Mouse (Mus musculus) forebrain, embryonic 16.5 days (tissue): ENCODE measurements at regions not wholly inside any gene's neighbourhood (a gene's known extent, or its start where the extent isn't known, plus 50 kb on each side); places are given as distances from the start of the nearest gene placed in this dataset.

ENCODE experiments used
- ATAC-seq: fragments of 200-750 bp; cut with Nextera tagmentation; 2 replicates; pipeline ENCODE4 v1.8.0; 2017; ENCODE audit warnings: mild to moderate bottlenecking, moderate library complexity
- H3K27ac ChIP-seq: fragments of 300-500 bp; sonication (generic); 2 replicates; pipeline ENCODE4 v1.5.1; 2014; ENCODE audit warnings: low read length, control low read depth
- H3K27me3 ChIP-seq: fragments of 300-500 bp; sonication (generic); replicated peaks from 2 replicates; pipeline ENCODE4 v1.6.1; 2014; ENCODE audit warnings: low read length; ENCODE audit not compliant: control insufficient read depth, insufficient read depth
- H3K36me3 ChIP-seq: fragments of 300-500 bp; sonication (generic); 2 replicates; pipeline ENCODE4 v1.6.1; 2014; ENCODE audit not compliant: control insufficient read depth, insufficient read depth
- H3K4me1 ChIP-seq: fragments of 300-500 bp; sonication (generic); replicated peaks from 2 replicates; pipeline ENCODE4 v1.6.1; 2014; ENCODE audit warnings: low read length; ENCODE audit not compliant: control insufficient read depth, insufficient read depth
- H3K4me2 ChIP-seq: fragments of 300-500 bp; sonication (generic); 2 replicates; pipeline ENCODE4 v1.6.1; 2014; ENCODE audit warnings: mild to moderate bottlenecking, low read length, control low read depth
- H3K4me3 ChIP-seq: fragments of 300-500 bp; sonication (generic); replicated peaks from 2 replicates; pipeline ENCODE4 v1.5.1; 2014; ENCODE audit warnings: mild to moderate bottlenecking, low read length, control low read depth
- H3K9ac ChIP-seq: fragments of 300-500 bp; sonication (generic); replicated peaks from 2 replicates; pipeline ENCODE4 v1.6.1; 2014; ENCODE audit warnings: low read depth, low read length, control low read depth
- H3K9me3 ChIP-seq: fragments of 300-500 bp; sonication (generic); 2 replicates; pipeline ENCODE4 v1.6.1; 2016; ENCODE audit warnings: low read length; ENCODE audit not compliant: control insufficient read depth
- WGBS: fragments of 180-500 bp; shearing (Covaris S2); extraction: QIAGEN DNeasy Blood & Tissue Kit; methylation state at CpG from one replicate; pipeline ENCODE4 v1.1.7; 2014; 5-methylcytosine and 5-hydroxymethylcytosine counted together

GRCm38 (mm10) chr13:84055576-84055975 lies 166.5 kb upstream of the Tmem161b start:
- Histone ChIP-seq H3K4me3 (no peak overlapping the region), H3K27me3 (no peaks in the 10 kb centered on the region), H3K36me3 (no peaks in the 10 kb centered on the region), H3K4me2 (peak overlapping the region; percentile 54), H3K27ac (peak overlapping the region; percentile 94), H3K4me1 (peaks cover 24% of the 10 kb centered on the region), H3K9ac (no peak overlapping the region; the same call in 1 of the 2 replicates), H3K9me3 (no peaks in the 10 kb centered on the region)
- no peak for ATAC-seq

- peak overlapping the region; percentile 44 for H3K4me2 ChIP-seq
- peak overlapping the region; percentile 94 for H3K27ac ChIP-seq
- no peaks in the 10 kb centered on the region for H3K9me3 ChIP-seq
- H3K27me3 ChIP-seq = no peaks in the 10 kb centered on the region
- H3K9ac ChIP-seq = peak overlapping the region; percentile 27
- peaks cover 29% of the 10 kb centered on the region for H3K4me1 ChIP-seq
- no peak for ATAC-seq
- WGBS = 2% methylated on average over 2 of the region's 3 CpGs
- no peak overlapping the region for H3K4me3 ChIP-seq
- no peaks in the 10 kb centered on the region for H3K36me3 ChIP-seq
Observed at GRCm38 (mm10) chr13:84056451-84056850, 165.6 kb upstream of the Tmem161b start.

- Histone ChIP-seq H3K4me1 (peaks cover 34% of the 10 kb centered on the region), H3K27me3 (no peaks in the 10 kb centered on the region), H3K9ac (peak overlapping the region; percentile 27), H3K4me2 (peak overlapping the region; percentile 44), H3K27ac (peak overlapping the region; percentile 94), H3K36me3 (no peaks in the 10 kb centered on the region), H3K9me3 (no peaks in the 10 kb centered on the region), H3K4me3 (no peak overlapping the region)
- WGBS = 4% methylated on average over 5 of the region's 5 CpGs
- peak; percentile 68 for ATAC-seq
Observed at GRCm38 (mm10) chr13:84056998-84057397, 165.1 kb upstream of the Tmem161b start.

DNA sequence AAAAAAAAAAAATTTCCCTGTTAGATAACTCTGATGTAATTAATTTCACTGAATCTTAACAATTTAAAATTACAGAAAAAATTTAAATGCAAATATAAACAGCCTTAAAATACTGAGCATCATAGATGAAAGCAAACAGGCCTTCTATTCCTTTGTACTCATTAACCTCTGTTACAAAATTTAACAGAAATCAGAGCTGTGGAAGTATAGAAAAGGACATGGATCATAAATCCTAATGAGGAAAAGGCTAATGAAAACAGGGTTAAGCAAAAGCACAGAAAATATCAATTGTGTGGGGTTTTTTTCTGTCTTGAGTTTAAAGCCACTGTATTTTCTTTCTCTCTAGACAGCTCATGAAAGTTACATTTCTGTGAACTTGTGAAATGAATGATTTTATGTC lies 164.6 kb upstream of the Tmem161b start:
- Histone ChIP-seq H3K4me2 (peak overlapping the region; percentile 44), H3K36me3 (no peaks in the 10 kb centered on the region), H3K4me3 (no peak overlapping the region), H3K9me3 (no peaks in the 10 kb centered on the region), H3K9ac (no peak overlapping the region), H3K27ac (peak overlapping the region; percentile 94), H3K27me3 (no peaks in the 10 kb centered on the region), H3K4me1 (peaks cover 35% of the 10 kb centered on the region)
- ATAC-seq = no peak

DNA sequence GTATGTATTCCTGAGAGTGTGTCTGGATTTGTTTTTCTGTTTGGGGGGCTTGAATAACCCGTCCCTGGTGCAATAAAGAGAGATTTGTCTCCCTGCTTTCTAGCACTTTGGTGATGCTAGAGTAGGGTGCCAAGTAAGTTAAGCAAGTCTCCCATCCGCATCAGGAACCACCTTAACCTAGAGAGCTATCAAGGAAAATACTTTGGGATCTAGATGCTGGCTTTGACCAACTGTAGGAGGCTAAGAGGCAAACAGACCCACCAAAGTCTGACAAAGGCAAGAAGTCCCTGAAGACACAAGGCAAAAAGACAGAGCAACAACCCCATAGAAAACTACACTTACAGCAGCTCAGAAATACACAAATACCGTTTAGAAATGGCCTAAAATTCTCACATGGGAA lies 163.8 kb upstream of the Tmem161b start:
- ATAC-seq = no peak
- Histone ChIP-seq H3K27ac (peak overlapping the region; percentile 95), H3K4me2 (peak overlapping the region; percentile 61), H3K36me3 (no peaks in the 10 kb centered on the region), H3K9me3 (no peaks in the 10 kb centered on the region), H3K27me3 (no peaks in the 10 kb centered on the region), H3K4me1 (peaks cover 35% of the 10 kb centered on the region), H3K9ac (peak overlapping the region; percentile 74), H3K4me3 (peak overlapping the region; percentile 30)
- WGBS = 12% methylated on average over 3 of the region's 3 CpGs

GRCm38 (mm10) chr13:84059031-84059651 lies 163.0 kb upstream of the Tmem161b start:
- Histone ChIP-seq H3K4me2 (peak overlapping the region; percentile 52), H3K9me3 (no peaks in the 10 kb centered on the region), H3K36me3 (no peaks in the 10 kb centered on the region), H3K27ac (peak overlapping the region; percentile 95), H3K9ac (peak overlapping the region; percentile 69), H3K27me3 (no peaks in the 10 kb centered on the region), H3K4me1 (peaks cover 35% of the 10 kb centered on the region), H3K4me3 (peak overlapping the region; percentile 22)
- WGBS = under 1% methylated on average over 10 of the region's 10 CpGs
- ATAC-seq = peak; percentile 70

GRCm38 (mm10) chr13:84059661-84060452 lies 162.2 kb upstream of the Tmem161b start:
- 3% methylated on average over 5 of the region's 5 CpGs for WGBS
- no peaks in the 10 kb centered on the region for H3K36me3 ChIP-seq
- H3K4me1 ChIP-seq = peaks cover 32% of the 10 kb centered on the region
- peak overlapping the region; percentile 52 for H3K4me2 ChIP-seq
- peak overlapping the region; percentile 22 for H3K4me3 ChIP-seq
- peak overlapping the region; percentile 69 for H3K9ac ChIP-seq
- peak overlapping the region; percentile 95 for H3K27ac ChIP-seq
- peak; percentile 49 for ATAC-seq
- H3K9me3 ChIP-seq = no peaks in the 10 kb centered on the region
- no peaks in the 10 kb centered on the region for H3K27me3 ChIP-seq

DNA sequence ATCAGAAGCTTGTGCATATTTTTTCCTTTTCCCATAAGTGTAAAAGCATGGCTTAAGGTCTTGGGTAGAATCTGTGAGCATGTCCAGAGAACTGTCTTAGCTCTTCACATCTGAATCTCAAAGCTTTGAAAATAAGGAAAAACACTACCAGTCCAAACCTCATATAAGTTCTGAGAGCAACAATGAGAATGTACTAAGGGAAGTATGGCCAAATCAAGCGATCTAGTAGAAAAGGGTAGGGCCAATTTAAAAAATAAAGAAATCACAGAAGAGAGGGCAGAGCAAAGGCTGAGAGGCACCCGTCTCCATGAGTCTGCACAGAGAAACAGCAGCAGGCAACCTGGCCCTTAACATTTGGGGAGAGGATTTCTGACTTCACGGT lies 161.7 kb upstream of the Tmem161b start:
- no peaks in the 10 kb centered on the region for H3K27me3 ChIP-seq
- peaks cover 33% of the 10 kb centered on the region for H3K4me1 ChIP-seq
- WGBS = 10% methylated on average over 3 of the region's 3 CpGs
- H3K27ac ChIP-seq = peak overlapping the region; percentile 95
- no peaks in the 10 kb centered on the region for H3K36me3 ChIP-seq
- no peaks in the 10 kb centered on the region for H3K9me3 ChIP-seq
- H3K4me3 ChIP-seq = peak overlapping the region; percentile 22
- peak overlapping the region; percentile 69 for H3K9ac ChIP-seq
- ATAC-seq = no peak
- H3K4me2 ChIP-seq = peak overlapping the region; percentile 52

GRCm38 (mm10) chr13:84060906-84061305 lies 161.2 kb upstream of the Tmem161b start:
- Histone ChIP-seq H3K36me3 (no peaks in the 10 kb centered on the region), H3K27me3 (no peaks in the 10 kb centered on the region), H3K4me3 (peak overlapping the region; percentile 22; the same call in 1 of the 2 replicates), H3K9ac (peak overlapping the region; percentile 69), H3K27ac (peak overlapping the region; percentile 95), H3K4me2 (peak overlapping the region; percentile 52), H3K4me1 (peaks cover 37% of the 10 kb centered on the region), H3K9me3 (no peaks in the 10 kb centered on the region)
- no peak for ATAC-seq
- WGBS = 18% methylated on average over 3 of the region's 3 CpGs
